Mouse (Mus musculus): ENCODE data around the gene Utp4. TPM values are rescaled to one million over a fixed set of nuclear protein-coding genes. Genes with fewer than 3 reads are reported as not detected.
A peak's percentile ranks its signal among the peaks of the same experiment; 100 is the strongest.

Gene Utp4
- polyA plus RNA-seq, 1 experiment, result 67.3 TPM

GRCm38 (mm10) chr8:106932376-106933065 is 39.1 kb downstream of the Utp4 start:
- H3K79me2 ChIP-seq (ENCODE audit: control insufficient read depth, insufficient read depth), result peaks cover 20% of the 10 kb centered on the region
- no peaks in the 10 kb centered on the region for H3K27me3 ChIP-seq (ENCODE audit: control insufficient read depth, insufficient read depth, insufficient read length)
- peaks cover 9% of the 10 kb centered on the region for H3K79me3 ChIP-seq (ENCODE audit: low read depth)
- H3K36me3 ChIP-seq (ENCODE audit: control insufficient read depth, insufficient read depth), result peaks cover under 1% of the 10 kb centered on the region
- no peak overlapping the region for H3ac ChIP-seq (ENCODE audit: control insufficient read depth, insufficient read length, low read depth)
- TF ChIP-seq MYOD1 (IDR thresholded peaks at IDR 0.05; ENCODE audit: control insufficient read depth, insufficient read length, low read depth), result no peak
- no peak for TF ChIP-seq USF1 (IDR thresholded peaks at IDR 0.05; ENCODE audit: low read depth)
- TF ChIP-seq CEBPB (IDR thresholded peaks at IDR 0.05; ENCODE audit: low read depth), result no peak
- no peak for TF ChIP-seq MAX (IDR thresholded peaks at IDR 0.05)
- no peak for TF ChIP-seq CTCF (IDR thresholded peaks at IDR 0.05; ENCODE audit: control insufficient read depth, insufficient read depth, insufficient read length)
- TF ChIP-seq FOSL1 (IDR thresholded peaks at IDR 0.05; ENCODE audit: insufficient read depth, low read length, poor library complexity, severe bottlenecking), result no peak
- no peak for TF ChIP-seq MYOG (IDR thresholded peaks at IDR 0.05; ENCODE audit: control insufficient read depth, extremely low read depth, insufficient read length)
- H3K4me3 ChIP-seq (ENCODE audit: insufficient read depth, poor library complexity, severe bottlenecking), result no peak overlapping the region

GRCm38 (mm10) chr8:106933506-106934143 is 40.2 kb downstream of the Utp4 start:
- H3K27me3 ChIP-seq (ENCODE audit: control insufficient read depth, insufficient read depth, insufficient read length), result no peaks in the 10 kb centered on the region
- peaks cover 31% of the 10 kb centered on the region for H3K79me2 ChIP-seq (ENCODE audit: control insufficient read depth, insufficient read depth)
- no peaks in the 10 kb centered on the region for H3K36me3 ChIP-seq (ENCODE audit: control insufficient read depth, insufficient read depth)
- no peak overlapping the region for H3ac ChIP-seq (ENCODE audit: control insufficient read depth, insufficient read length, low read depth)
- peaks cover 19% of the 10 kb centered on the region for H3K79me3 ChIP-seq (ENCODE audit: low read depth)
- TF ChIP-seq MAX (IDR thresholded peaks at IDR 0.05) (no peak), USF1 (IDR thresholded peaks at IDR 0.05; ENCODE audit: low read depth) (no peak), MYOG (IDR thresholded peaks at IDR 0.05; ENCODE audit: control insufficient read depth, extremely low read depth, insufficient read length) (no peak), FOSL1 (IDR thresholded peaks at IDR 0.05; ENCODE audit: insufficient read depth, low read length, poor library complexity, severe bottlenecking) (no peak), CTCF (IDR thresholded peaks at IDR 0.05; ENCODE audit: control insufficient read depth, insufficient read depth, insufficient read length) (no peak), MYOD1 (IDR thresholded peaks at IDR 0.05; ENCODE audit: control insufficient read depth, insufficient read length, low read depth) (no peak), CEBPB (IDR thresholded peaks at IDR 0.05; ENCODE audit: low read depth) (no peak)
- no peak overlapping the region for H3K4me3 ChIP-seq (ENCODE audit: insufficient read depth, poor library complexity, severe bottlenecking)

- Histone ChIP-seq H3K27me3 (ENCODE audit: control insufficient read depth, insufficient read depth, insufficient read length) (no peaks in the 10 kb centered on the region), H3K4me3 (ENCODE audit: insufficient read depth, poor library complexity, severe bottlenecking) (no peak overlapping the region), H3ac (ENCODE audit: control insufficient read depth, insufficient read length, low read depth) (no peak overlapping the region), H3K79me3 (ENCODE audit: low read depth) (peaks cover 27% of the 10 kb centered on the region), H3K79me2 (ENCODE audit: control insufficient read depth, insufficient read depth) (peaks cover 39% of the 10 kb centered on the region), H3K36me3 (ENCODE audit: control insufficient read depth, insufficient read depth) (no peaks in the 10 kb centered on the region)
- TF ChIP-seq USF1 (IDR thresholded peaks at IDR 0.05; ENCODE audit: low read depth), result no peak
- TF ChIP-seq MYOD1 (IDR thresholded peaks at IDR 0.05; ENCODE audit: control insufficient read depth, insufficient read length, low read depth), result no peak
- no peak for TF ChIP-seq FOSL1 (IDR thresholded peaks at IDR 0.05; ENCODE audit: insufficient read depth, low read length, poor library complexity, severe bottlenecking)
- TF ChIP-seq CTCF (IDR thresholded peaks at IDR 0.05; ENCODE audit: control insufficient read depth, insufficient read depth, insufficient read length), result no peak
- no peak for TF ChIP-seq MYOG (IDR thresholded peaks at IDR 0.05; ENCODE audit: control insufficient read depth, extremely low read depth, insufficient read length)
- TF ChIP-seq MAX (IDR thresholded peaks at IDR 0.05), result no peak
Observed at GRCm38 (mm10) chr8:106934226-106934977, 41.0 kb downstream of the Utp4 start.

DNA sequence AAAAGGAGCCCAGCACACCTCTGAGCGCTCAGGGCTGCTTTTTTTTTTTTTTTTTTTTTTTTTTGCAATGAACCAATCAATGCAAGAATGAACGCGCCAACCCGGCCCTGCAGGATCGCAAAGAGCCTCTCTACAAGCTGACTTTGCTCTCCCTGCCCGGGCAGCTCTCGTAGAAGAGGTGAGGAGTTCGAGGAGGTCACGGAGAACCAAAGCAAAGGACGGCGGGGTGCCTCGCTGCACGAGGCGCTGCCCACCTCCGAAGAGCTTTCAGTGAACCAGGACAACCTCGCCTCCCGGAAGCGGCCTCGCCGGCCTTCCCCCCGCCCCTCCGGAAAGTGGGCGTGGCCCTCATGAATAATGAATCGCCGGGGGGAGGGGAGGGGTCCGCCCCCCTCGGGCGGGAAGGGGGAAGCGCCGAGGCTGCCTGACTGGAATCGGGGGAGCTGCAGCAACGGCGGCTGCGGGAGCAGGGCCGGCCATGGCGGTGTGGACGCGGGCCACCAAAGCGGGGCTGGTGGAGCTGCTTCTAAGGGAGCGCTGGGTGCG is 42.0 kb downstream of the Utp4 start, which contains the start of gene Sntb2:
TSS of gene Sntb2 (plus strand) at position 427 of the 546 bp plus-strand sequence.
- peaks cover 34% of the 10 kb centered on the region for H3K79me3 ChIP-seq (ENCODE audit: low read depth)
- no peaks in the 10 kb centered on the region for H3K27me3 ChIP-seq (ENCODE audit: control insufficient read depth, insufficient read depth, insufficient read length)
- peak within 1 kb of the TSS; percentile 66 for H3K4me3 ChIP-seq (ENCODE audit: insufficient read depth, poor library complexity, severe bottlenecking)
- peak within 1 kb of the TSS; percentile 93 for H3ac ChIP-seq (ENCODE audit: control insufficient read depth, insufficient read length, low read depth)
- TF ChIP-seq FOSL1 (IDR thresholded peaks at IDR 0.05; ENCODE audit: insufficient read depth, low read length, poor library complexity, severe bottlenecking), result no peak
- peak; percentile 64 for TF ChIP-seq MAX (IDR thresholded peaks at IDR 0.05)
- H3K36me3 ChIP-seq (ENCODE audit: control insufficient read depth, insufficient read depth), result no peaks in the 10 kb centered on the region
- H3K79me2 ChIP-seq (ENCODE audit: control insufficient read depth, insufficient read depth), result peaks cover 49% of the 10 kb centered on the region

GRCm38 (mm10) chr8:106935899-106936477 is 42.6 kb downstream of the Utp4 start:
- Histone ChIP-seq H3ac (ENCODE audit: control insufficient read depth, insufficient read length, low read depth) (peak overlapping the region; percentile 93), H3K79me2 (ENCODE audit: control insufficient read depth, insufficient read depth) (peaks cover 55% of the 10 kb centered on the region), H3K27me3 (ENCODE audit: control insufficient read depth, insufficient read depth, insufficient read length) (no peaks in the 10 kb centered on the region), H3K79me3 (ENCODE audit: low read depth) (peaks cover 40% of the 10 kb centered on the region), H3K4me3 (ENCODE audit: insufficient read depth, poor library complexity, severe bottlenecking) (peak overlapping the region; percentile 66), H3K36me3 (ENCODE audit: control insufficient read depth, insufficient read depth) (no peaks in the 10 kb centered on the region)
- TF ChIP-seq CEBPB (IDR thresholded peaks at IDR 0.05; ENCODE audit: low read depth) (no peak), MAX (IDR thresholded peaks at IDR 0.05) (no peak)
